Mouse (Mus musculus) adipose tissue, adult 10 weeks (tissue): ENCODE measurements around the gene Strbp. TPM values are rescaled to one million over a fixed set of nuclear protein-coding genes. Genes with fewer than 3 reads are reported as not detected.

Experiments used
- polyA plus RNA-seq: library from polyadenylated mRNA; stranded (reverse); fragments of 350-450 nt; fragmentation: Illumina TruSeq; extraction: RNeasy Lipid Tissue Mini Kit (QIAGEN cat#74804); gene quantifications from one replicate; pipeline ENCODE4 v1.2.3, GENCODE M21; 2014; ENCODE audit warnings: low read depth, low replicate concordance

The Strbp gene
- polyA plus RNA-seq, result 19.1 TPM

DNA sequence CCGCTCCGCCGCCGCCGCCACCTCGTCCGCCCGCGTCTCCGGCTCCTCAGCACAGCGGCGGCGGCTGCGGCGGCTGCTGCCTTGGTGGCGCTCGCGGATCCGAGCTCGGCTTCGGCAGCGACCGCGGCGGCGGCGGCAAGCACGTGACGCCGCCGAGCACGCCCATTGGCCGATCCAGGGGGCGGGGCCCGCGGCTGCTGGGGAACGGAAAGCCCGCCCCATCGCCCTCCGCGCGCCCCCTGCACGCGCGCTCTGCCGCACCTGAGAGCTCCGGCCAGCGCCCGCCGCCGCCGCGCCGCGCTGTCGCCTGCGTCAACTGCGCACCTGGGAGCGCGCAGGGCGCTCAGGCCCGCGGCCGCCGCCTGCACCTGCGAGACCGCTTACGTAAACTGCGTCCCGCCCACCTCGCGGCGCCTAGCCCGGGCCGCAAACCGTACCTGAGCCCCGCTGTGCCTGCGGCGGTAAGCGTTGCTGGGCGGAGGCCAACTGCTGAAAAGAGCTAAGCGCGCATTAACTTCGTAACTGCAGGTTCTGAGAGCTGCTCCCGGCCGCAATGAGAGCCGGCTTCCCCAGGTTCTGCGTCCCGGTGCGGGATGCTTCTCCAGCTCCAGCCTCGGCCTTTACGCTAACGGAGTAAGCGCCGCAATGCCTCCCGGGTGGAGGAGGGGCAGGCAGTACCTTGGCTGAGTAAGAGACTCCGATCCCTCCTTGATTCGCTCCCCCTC is at the start of gene Strbp:
TSS of gene Strbp (minus strand) at position 630 of the 725 bp plus-strand sequence.

DNA sequence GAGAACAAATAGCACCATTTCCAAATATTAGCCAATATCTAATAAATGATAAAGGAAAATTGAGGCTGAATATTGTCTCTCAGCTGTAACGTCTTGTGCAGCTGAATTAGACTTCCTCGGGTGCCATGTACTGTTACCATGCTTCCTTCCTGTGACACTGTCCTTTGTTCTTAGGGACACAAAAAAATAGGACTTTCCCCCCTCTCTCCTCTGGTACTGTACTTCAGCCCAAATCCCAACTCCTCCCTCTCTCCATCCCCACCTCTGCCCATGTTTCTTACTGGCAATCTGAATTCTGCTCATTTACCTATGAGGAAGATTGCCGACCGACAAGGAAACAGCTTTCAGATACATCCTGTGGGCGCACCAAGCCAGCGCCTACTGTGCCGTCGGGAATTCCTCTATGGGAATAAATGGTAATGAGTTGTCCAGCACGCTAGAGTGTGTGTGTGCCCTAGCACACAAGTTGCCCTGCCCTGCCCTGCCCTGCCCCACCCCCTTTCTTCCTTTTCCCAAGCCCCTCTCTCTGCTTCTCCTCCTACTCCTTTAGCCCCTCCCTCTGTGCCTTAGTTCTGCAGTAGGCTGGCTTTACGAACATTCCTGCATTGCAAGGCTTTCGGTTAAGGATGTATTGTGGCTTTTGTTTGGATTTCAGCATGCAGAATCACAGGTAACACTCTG is 187.5 kb downstream of the Strbp start, which contains the start of gene Gpr21:
TSS of gene Gpr21 (plus strand) at position 303 of the 681 bp plus-strand sequence.

DNA sequence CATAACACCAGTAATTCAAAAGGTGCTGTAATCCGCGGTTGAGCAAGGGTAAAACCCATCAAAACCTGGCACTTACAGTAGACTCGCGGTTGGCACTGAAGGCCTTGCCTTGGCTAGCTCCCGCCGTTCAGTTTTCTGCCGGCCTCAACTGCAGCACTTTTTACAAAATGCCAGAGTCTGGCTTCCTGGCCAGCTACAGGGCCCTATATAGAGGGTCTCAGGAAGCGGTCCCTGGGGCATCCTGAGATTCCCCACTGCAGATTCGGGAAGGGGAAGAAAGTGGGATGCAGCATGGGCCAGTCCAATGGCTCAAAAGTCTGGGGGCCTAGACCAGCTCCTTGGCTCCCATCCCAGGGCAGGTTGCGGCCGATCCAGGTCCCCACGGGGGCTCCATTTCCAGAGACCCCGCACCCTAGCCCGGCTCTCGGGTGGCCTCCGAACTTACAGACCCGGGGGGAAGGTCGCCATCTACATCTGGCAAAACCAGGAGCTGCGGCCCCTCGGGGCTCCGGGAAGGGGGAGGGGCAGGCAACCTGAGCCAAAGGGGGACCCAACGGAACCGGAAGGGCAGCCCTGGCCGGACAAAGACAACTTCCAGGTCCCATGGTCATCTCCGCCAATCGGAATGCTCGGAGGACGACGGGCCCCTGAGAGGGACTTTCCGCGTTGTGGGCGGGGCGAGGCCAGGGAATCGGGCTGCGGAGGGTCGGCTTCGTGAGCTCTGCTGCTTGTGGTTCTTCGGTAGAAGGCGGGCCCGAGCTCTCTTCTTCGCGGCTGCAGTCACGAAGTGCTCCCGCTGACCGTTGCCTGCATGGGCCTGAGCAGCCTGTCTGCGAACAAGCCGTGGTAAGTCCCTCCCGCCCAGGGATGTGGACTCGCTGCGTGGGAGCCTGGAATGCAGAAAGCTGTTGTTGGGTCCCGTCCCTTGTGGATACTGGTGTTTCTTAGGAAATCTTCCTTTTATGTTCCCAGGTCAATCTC is 260.8 kb downstream of the Strbp start, which contains the start of the genes Zbtb26, Zbtb6 and Rabgap1:
TSS of gene Zbtb26 (minus strand) at position 525 of the 981 bp plus-strand sequence.
TSS of gene Zbtb6 (minus strand) at position 561 of the 981 bp plus-strand sequence.
TSS of gene Rabgap1 (plus strand) at position 669 of the 981 bp plus-strand sequence.

Other genes starting within 250 kb of the Strbp start
- gene Gpr21, start 187.5 kb downstream of the Strbp start, polyA plus RNA-seq, result 0.26 TPM
- 0.78 TPM for gene Crb2, start 72.4 kb upstream of the Strbp start, polyA plus RNA-seq